15 mouse cellular contexts compared by ENCODE assay signal in genomic region chr5:37047206-37047915, GRCm38 (mm10). TPM values are rescaled to one million over a fixed set of nuclear protein-coding genes. Genes with fewer than 3 reads are reported as not detected.
DNase-seq lines count a peak whose midpoint lies in the region; TF ChIP-seq lines count a peak whose summit lies in the region.
"Had no signal": no experiment of that assay in that cellular context is flagged by ENCODE, and none has a peak within 500 bp of the region (broad histone marks: within the 10 kb centered on the region; RNA-seq: fewer than 3 reads in every experiment).

No protein-coding gene starts in this region.

- peak; percentile 20 for DNase-seq in lung, postnatal 36 days
- no peak for DNase-seq in lung, adult 18-20 months
- DNase-seq in T-cell, adult 2 months (ENCODE audit: low spot score), result peak; percentile 72
- DNase-seq in thymus, postnatal 36 days, result peak; percentile 76 to 86
- no peak for DNase-seq in lung, postnatal 10 days
- no peak for DNase-seq in urinary bladder, postnatal 10 days (ENCODE audit: low spot score)
- no peak for DNase-seq in gastrocnemius, postnatal 10 days
- DNase-seq: adrenal gland, postnatal 14 days; cerebellum, adult 18-20 months; right cerebral cortex, postnatal 25 days had no signal

- TF ChIP-seq CTCF in olfactory bulb, adult 2 months (IDR thresholded peaks at IDR 0.05; ENCODE audit: insufficient read depth, low read depth, low read length), result no peak

- WGBS in olfactory bulb, adult 2 months, result 70% methylated on average over 17 of the region's 17 CpGs

- H3K4me1 ChIP-seq in olfactory bulb, adult 2 months (ENCODE audit: control insufficient read depth, insufficient read depth, low read length), result peaks cover 37% of the 10 kb centered on the region
- H3K4me1 ChIP-seq: limb, embryonic 13.5 days had no signal

- H3K4me3 ChIP-seq in olfactory bulb, adult 2 months (ENCODE audit: insufficient read depth, low read depth, low read length), result no peak overlapping the region
- H3K4me3 ChIP-seq: heart, embryonic 10.5 days; hindbrain, embryonic 15.5 days; limb, embryonic 13.5 days had no signal

- H3K27ac ChIP-seq in olfactory bulb, adult 2 months (ENCODE audit: insufficient read depth, low read depth, low read length), result peak overlapping the region; percentile 78
- H3K27ac ChIP-seq: heart, embryonic 10.5 days; hindbrain, embryonic 15.5 days; limb, embryonic 13.5 days had no signal

- TF ChIP-seq POLR2A in olfactory bulb, adult 2 months (IDR thresholded peaks at IDR 0.05; ENCODE audit: insufficient read depth, low read depth, low read length), result no peak

RNA-seq across cellular contexts. Expression of gene Gm1043, which starts 37.8 kb away (rescaled TPM):
- polyA plus RNA-seq in olfactory bulb, adult 2 months (2012; ENCODE audit: insufficient read depth, insufficient read length, low replicate concordance, missing spikeins), result not detected in 2 replicates
- total RNA-seq in gastrocnemius, postnatal 10 days (2021), result not detected
- polyA plus RNA-seq: embryonic facial prominence, embryonic 11.5 days; heart, embryonic 10.5 days had no signal

RNA-seq across cellular contexts. Expression of gene Wfs1, which starts 58.4 kb away (rescaled TPM):
- not detected in 2 replicates for polyA plus RNA-seq in olfactory bulb, adult 2 months (2012; ENCODE audit: insufficient read depth, insufficient read length, low replicate concordance, missing spikeins)
- 10 to 100 TPM; 25.4 to 30.2 TPM for total RNA-seq in gastrocnemius, postnatal 10 days (2021)

Comparison
In these comparisons a context has a peak if more than half of its experiments do, and no peak if none do; other contexts are left out.
1. DNase-seq: peak in lung, postnatal 36 days (single experiment), T-cell, adult 2 months (single experiment) and thymus, postnatal 36 days (2 of 2); none in lung, adult 18-20 months (0 of 2), lung, postnatal 10 days (single experiment), urinary bladder, postnatal 10 days (single experiment) and gastrocnemius, postnatal 10 days (single experiment).